Mouse (Mus musculus) lung, adult 18-20 months (tissue): ENCODE measurements around the gene Aqp6.

ENCODE experiments used
- DNase-seq, 2 experiments: peaks; one replicate each; pipeline ENCODE4 v3.0.0; 2022; ENCODE audit warnings: mixed read lengths in 2 of 2

The Aqp6 gene

GRCm38 (mm10) chr15:99599245-99600070, 1.7 kb upstream of the Aqp6 start:
- no peak for DNase-seq

GRCm38 (mm10) chr15:99601823-99602120, 572 bp downstream of the Aqp6 start:
- DNase-seq, result no peak

GRCm38 (mm10) chr15:99602206-99602820, 1.1 kb downstream of the Aqp6 start:
- DNase-seq, result no peak

GRCm38 (mm10) chr15:99603216-99603615, 2.0 kb downstream of the Aqp6 start:
- no peak for DNase-seq

GRCm38 (mm10) chr15:99605595-99605994, 4.4 kb downstream of the Aqp6 start:
- no peak for DNase-seq

GRCm38 (mm10) chr15:99606515-99606914, 5.3 kb downstream of the Aqp6 start:
- no peak for DNase-seq

GRCm38 (mm10) chr15:99607388-99608113, 6.4 kb downstream of the Aqp6 start:
- no peak for DNase-seq

GRCm38 (mm10) chr15:99608382-99609125, 7.4 kb downstream of the Aqp6 start:
- DNase-seq, result no peak

GRCm38 (mm10) chr15:99611563-99611962, 10.4 kb downstream of the Aqp6 start:
- no peak for DNase-seq

- no peak for DNase-seq
Measured at GRCm38 (mm10) chr15:99614273-99614672, 13.1 kb downstream of the Aqp6 start.

- no peak for DNase-seq
Measured at GRCm38 (mm10) chr15:99614753-99615152, 13.6 kb downstream of the Aqp6 start.

- DNase-seq, result peak; percentile 55 to 59
Measured at GRCm38 (mm10) chr15:99615246-99615645, 14.0 kb downstream of the Aqp6 start.

GRCm38 (mm10) chr15:99618595-99618994, 17.4 kb downstream of the Aqp6 start:
- no peak for DNase-seq

- no peak for DNase-seq
Measured at GRCm38 (mm10) chr15:99619821-99620220, 18.6 kb downstream of the Aqp6 start.

GRCm38 (mm10) chr15:99622063-99622462, 20.9 kb downstream of the Aqp6 start:
- no peak for DNase-seq

GRCm38 (mm10) chr15:99631618-99632017, 30.4 kb downstream of the Aqp6 start:
- no peak for DNase-seq

- DNase-seq, result no peak
Measured at GRCm38 (mm10) chr15:99634702-99635101, 33.5 kb downstream of the Aqp6 start.

- DNase-seq, result no peak
Measured at GRCm38 (mm10) chr15:99637405-99638123, 36.4 kb downstream of the Aqp6 start.

GRCm38 (mm10) chr15:99638124-99638485, 36.9 kb downstream of the Aqp6 start:
- no peak for DNase-seq

GRCm38 (mm10) chr15:99642622-99643021, 41.4 kb downstream of the Aqp6 start:
- no peak for DNase-seq

- DNase-seq, result no peak
Measured at GRCm38 (mm10) chr15:99643832-99644231, 42.6 kb downstream of the Aqp6 start.

- DNase-seq, result no peak
Measured at GRCm38 (mm10) chr15:99644776-99645175, 43.6 kb downstream of the Aqp6 start.

GRCm38 (mm10) chr15:99648326-99648725, 47.1 kb downstream of the Aqp6 start:
- no peak for DNase-seq
